21 mouse cellular contexts compared by ENCODE assay signal in the genomic region with DNA sequence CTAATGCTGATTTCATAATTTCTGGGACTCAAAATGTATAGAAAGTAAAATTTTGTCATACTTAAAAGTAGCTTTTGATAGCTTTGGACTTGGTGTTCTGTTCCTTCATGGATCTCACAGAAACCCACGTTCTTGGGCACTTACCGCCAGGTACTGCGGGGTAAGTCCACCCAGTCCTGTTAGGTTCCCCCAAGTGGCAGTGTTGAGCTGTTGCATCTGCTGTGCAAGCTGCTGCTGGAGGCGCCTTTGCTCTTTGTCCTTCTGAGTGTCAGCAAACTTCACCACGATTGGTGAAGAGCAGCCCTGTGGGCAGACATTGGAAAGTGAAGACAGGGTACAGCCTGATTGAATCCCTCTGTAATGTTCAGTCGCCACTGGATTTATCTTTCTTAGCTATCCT.
DNase-seq lines count a peak whose midpoint lies in the region; ATAC-seq and TF ChIP-seq lines count a peak whose summit lies in the region.
"Had no signal": no experiment of that assay in that cellular context is flagged by ENCODE, and none has a peak within 500 bp of the region (broad histone marks: within the 10 kb centered on the region; RNA-seq: fewer than 3 reads in every experiment).

No protein-coding gene starts in this region.

- H3K9ac ChIP-seq in liver, adult 2 months (ENCODE audit: low read depth, low read length): no peak overlapping the region
- no peak overlapping the region for H3K9ac ChIP-seq in liver, embryonic 12.5 days
- no peak overlapping the region for H3K9ac ChIP-seq in stomach, postnatal 0 days (ENCODE audit: low read length)
- H3K9ac ChIP-seq: embryonic facial prominence, embryonic 12.5 days; forebrain, embryonic 13.5 days; limb, embryonic 15.5 days had no signal

- TF ChIP-seq POLR2A in liver, adult 2 months (IDR thresholded peaks at IDR 0.05; ENCODE audit: extremely low read depth, insufficient read depth, low read length): no peak

- H3K4me2 ChIP-seq in liver, embryonic 12.5 days: no peak overlapping the region
- H3K4me2 ChIP-seq in stomach, postnatal 0 days (replicated peaks; ENCODE audit: low read depth): no peak overlapping the region
- H3K4me2 ChIP-seq: embryonic facial prominence, embryonic 12.5 days; forebrain, embryonic 13.5 days; limb, embryonic 15.5 days had no signal

- no peak; the same call in 1 of the 2 replicates for TF ChIP-seq CTCF in liver, adult 2 months (IDR thresholded peaks at IDR 0.05; ENCODE audit: low read depth, low read length)
- TF ChIP-seq CTCF in E14TG2a.4 (conservative IDR thresholded peaks at IDR 0.05; ENCODE audit: low read length): peak; percentile 18; the same call in 1 of the 2 replicates
- TF ChIP-seq CTCF in stomach, postnatal 0 days (IDR thresholded peaks at IDR 0.05; ENCODE audit: low read depth): no peak; the same call in 1 of the 2 replicates

- no peak overlapping the region for H3K27ac ChIP-seq in liver, adult 2 months (replicated peaks; ENCODE audit: insufficient read depth, low read depth, low read length)
- H3K27ac ChIP-seq in liver, embryonic 12.5 days: no peak overlapping the region
- H3K27ac ChIP-seq in stomach, postnatal 0 days (replicated peaks): no peak overlapping the region
- H3K27ac ChIP-seq: embryonic facial prominence, embryonic 12.5 days; forebrain, embryonic 13.5 days; limb, embryonic 15.5 days had no signal

- H3K27me3 ChIP-seq in liver, adult 2 months (ENCODE audit: control insufficient read depth, insufficient read depth, low read length): no peaks in the 10 kb centered on the region
- no peaks in the 10 kb centered on the region for H3K27me3 ChIP-seq in liver, embryonic 12.5 days (replicated peaks)
- H3K27me3 ChIP-seq in E14TG2a.4 (ENCODE audit: insufficient read depth, low read length): no peaks in the 10 kb centered on the region
- H3K27me3 ChIP-seq in stomach, postnatal 0 days (ENCODE audit: control insufficient read depth, insufficient read depth, low read length): no peaks in the 10 kb centered on the region
- H3K27me3 ChIP-seq: embryonic facial prominence, embryonic 12.5 days; forebrain, embryonic 13.5 days; limb, embryonic 15.5 days; megakaryocyte, embryonic 14.5 days had no signal

- peak; percentile 14 for DNase-seq in liver, adult 2 months (ENCODE audit: extremely low read depth, low read depth, low spot score)
- peak; percentile 25 for DNase-seq in 416B (ENCODE audit: low read depth)
- no peak for DNase-seq in spleen, postnatal 10 days (ENCODE audit: low spot score in 2 of 2)
- DNase-seq in stomach, postnatal 0 days (ENCODE audit: low spot score): no peak
- DNase-seq: adrenal gland, adult 2 months; cerebellum, adult 9-10 months; heart, adult 11 months; heart, postnatal 4 days; kidney, adult 11 months; layer of hippocampus, postnatal 36 days; right cerebral cortex, postnatal 25 days; thymus, postnatal 36 days had no signal

- H3K36me3 ChIP-seq in liver, adult 2 months (ENCODE audit: control insufficient read depth, insufficient read depth, low read length): no peaks in the 10 kb centered on the region
- H3K36me3 ChIP-seq in liver, embryonic 12.5 days: no peaks in the 10 kb centered on the region
- no peaks in the 10 kb centered on the region for H3K36me3 ChIP-seq in E14TG2a.4 (ENCODE audit: insufficient read depth, low read length)
- peaks cover 3% of the 10 kb centered on the region; the same call in 1 of the 2 replicates for H3K36me3 ChIP-seq in stomach, postnatal 0 days (ENCODE audit: control insufficient read depth, insufficient read depth, low read length)
- H3K36me3 ChIP-seq: embryonic facial prominence, embryonic 12.5 days; limb, embryonic 15.5 days had no signal

- ATAC-seq in liver, embryonic 12.5 days: no peak
- ATAC-seq in common myeloid progenitor, adult 5-6 weeks (replicated peaks; ENCODE audit: low read depth, poor library complexity, severe bottlenecking): 0 out of 2 replicates have a peak, but pooled peaks have one; percentile 43
- no peak for ATAC-seq in stomach, postnatal 0 days (ENCODE audit: low FRiP score, low TSS enrichment)
- ATAC-seq: forebrain, embryonic 13.5 days; hindbrain, embryonic 16.5 days had no signal

- H3K4me3 ChIP-seq in liver, adult 2 months (ENCODE audit: insufficient read depth, low read depth, low read length): no peak overlapping the region
- H3K4me3 ChIP-seq in liver, embryonic 12.5 days: no peak overlapping the region
- no peak overlapping the region for H3K4me3 ChIP-seq in E14TG2a.4 (replicated peaks; ENCODE audit: low read length)
- H3K4me3 ChIP-seq in stomach, postnatal 0 days (ENCODE audit: low read depth, low read length): no peak overlapping the region
- H3K4me3 ChIP-seq: embryonic facial prominence, embryonic 12.5 days; erythroblast, embryonic 14.5 days; forebrain, embryonic 13.5 days; limb, embryonic 15.5 days; megakaryocyte, embryonic 14.5 days had no signal

- no peaks in the 10 kb centered on the region for H3K9me3 ChIP-seq in liver, embryonic 12.5 days (replicated peaks)
- no peaks in the 10 kb centered on the region for H3K9me3 ChIP-seq in E14TG2a.4 (ENCODE audit: low read length)
- H3K9me3 ChIP-seq in stomach, postnatal 0 days (ENCODE audit: control insufficient read depth, low read length): no peaks in the 10 kb centered on the region
- H3K9me3 ChIP-seq: embryonic facial prominence, embryonic 12.5 days; forebrain, embryonic 13.5 days; limb, embryonic 15.5 days; megakaryocyte, embryonic 14.5 days had no signal

- H3K79me2 ChIP-seq in liver, adult 2 months (ENCODE audit: control insufficient read depth, insufficient read depth, low read length): no peaks in the 10 kb centered on the region

- 77% methylated on average over 6 of the region's 6 CpGs for WGBS in liver, adult 2 months
- 68% methylated on average over 6 of the region's 6 CpGs for WGBS in liver, embryonic 12.5 days (ENCODE audit: insufficient replicate concordance)
- WGBS in stomach, postnatal 0 days: 76% methylated on average over 6 of the region's 6 CpGs

- no peaks in the 10 kb centered on the region for H3K4me1 ChIP-seq in liver, adult 2 months (ENCODE audit: control insufficient read depth, insufficient read depth, low read length)
- no peaks in the 10 kb centered on the region for H3K4me1 ChIP-seq in liver, embryonic 12.5 days
- H3K4me1 ChIP-seq in E14TG2a.4 (replicated peaks; ENCODE audit: low read depth, low read length): no peaks in the 10 kb centered on the region
- H3K4me1 ChIP-seq in stomach, postnatal 0 days (replicated peaks; ENCODE audit: control insufficient read depth, insufficient read depth): no peaks in the 10 kb centered on the region
- H3K4me1 ChIP-seq: embryonic facial prominence, embryonic 12.5 days; limb, embryonic 15.5 days had no signal

- no peak for TF ChIP-seq EP300 in stomach, postnatal 0 days (optimal IDR thresholded peaks at IDR 0.05)

Comparison
In these comparisons a context has a peak if more than half of its experiments do, and no peak if none do; other contexts are left out.
1. DNase-seq: peak in liver, adult 2 months (single experiment) and 416B (single experiment); none in spleen, postnatal 10 days (0 of 2) and stomach, postnatal 0 days (single experiment).